Mouse (Mus musculus) right cerebral cortex, postnatal 4 days (tissue): ENCODE data around the gene Mettl1.
"Not testable (repeated sequence)": the region's sequence is repeated elsewhere in the genome, so short reads cannot be mapped to it uniquely, and the experiment has no call there.

Experiments used
- DNase-seq: peaks from one replicate; pipeline ENCODE4 v3.0.0-alpha.2; 2022

Gene Mettl1

GRCm38 (mm10) chr10:127069281-127070189, 28.3 kb downstream of the Mettl1 start:
- DNase-seq, result peak; percentile 62

- peak; percentile 77 for DNase-seq
Observed at GRCm38 (mm10) chr10:127070190-127071121, 29.2 kb downstream of the Mettl1 start, which contains the start of gene Tspan31. Tspan31 (minus strand) TSS chr10:127070264.

GRCm38 (mm10) chr10:127071203-127071602, 30.0 kb downstream of the Mettl1 start:
- no peak for DNase-seq

- DNase-seq, result not testable (repeated sequence)
Observed at GRCm38 (mm10) chr10:127072270-127072669, 31.1 kb downstream of the Mettl1 start.

GRCm38 (mm10) chr10:127072969-127073368, 31.8 kb downstream of the Mettl1 start:
- DNase-seq, result not testable (repeated sequence)

- no peak for DNase-seq
Observed at GRCm38 (mm10) chr10:127073981-127074380, 32.8 kb downstream of the Mettl1 start.

GRCm38 (mm10) chr10:127075080-127075479, 33.9 kb downstream of the Mettl1 start, which contains the start of gene Agap2:
Agap2 (plus strand) TSS chr10:127075284.
- no peak for DNase-seq

- DNase-seq, result no peak
Observed at GRCm38 (mm10) chr10:127075651-127076050, 34.4 kb downstream of the Mettl1 start.

GRCm38 (mm10) chr10:127076082-127076481, 34.9 kb downstream of the Mettl1 start:
- no peak for DNase-seq

- DNase-seq, result peak; percentile 48
Observed at GRCm38 (mm10) chr10:127077515-127077914, 36.3 kb downstream of the Mettl1 start.

GRCm38 (mm10) chr10:127078001-127078676, 36.9 kb downstream of the Mettl1 start:
- DNase-seq, result peak; percentile 56

- peak; percentile 75 for DNase-seq
Observed at GRCm38 (mm10) chr10:127078677-127079575, 37.7 kb downstream of the Mettl1 start.

GRCm38 (mm10) chr10:127079665-127080391, 38.6 kb downstream of the Mettl1 start:
- DNase-seq, result peak; percentile 69

GRCm38 (mm10) chr10:127080901-127081780, 39.9 kb downstream of the Mettl1 start:
- DNase-seq, result no peak

GRCm38 (mm10) chr10:127081996-127082620, 40.9 kb downstream of the Mettl1 start:
- DNase-seq, result no peak

GRCm38 (mm10) chr10:127083292-127083914, 42.2 kb downstream of the Mettl1 start:
- DNase-seq, result no peak

GRCm38 (mm10) chr10:127083915-127084306, 42.7 kb downstream of the Mettl1 start:
- DNase-seq, result no peak

- DNase-seq, result no peak
Observed at GRCm38 (mm10) chr10:127085052-127085451, 43.8 kb downstream of the Mettl1 start.

- no peak for DNase-seq
Observed at GRCm38 (mm10) chr10:127085633-127086032, 44.4 kb downstream of the Mettl1 start.
